Mouse (Mus musculus) kidney, embryonic 16.5 days (tissue): ENCODE data around the gene Aifm3. TPM values are rescaled to one million over a fixed set of nuclear protein-coding genes. Genes with fewer than 3 reads are reported as not detected.
A peak's percentile ranks its signal among the peaks of the same experiment; 100 is the strongest.

Experiments used
- ATAC-seq: fragments of 200-750 bp; cut with Nextera tagmentation; 2 replicates; pipeline ENCODE4 v1.8.0; 2017; ENCODE audit warnings: moderate TSS enrichment; ENCODE audit not compliant: low FRiP score, low TSS enrichment
- H3K27ac ChIP-seq: fragments of 300-500 bp; sonication (generic); 2 replicates; pipeline ENCODE4 v1.5.1; 2014; ENCODE audit warnings: low read length
- H3K27me3 ChIP-seq: fragments of 300-500 bp; sonication (generic); 2 replicates; pipeline ENCODE4 v1.6.1; 2014; ENCODE audit warnings: low read length, control low read depth, mixed read lengths; ENCODE audit not compliant: insufficient read depth
- H3K36me3 ChIP-seq: fragments of 300-500 bp; sonication (generic); 2 replicates; pipeline ENCODE4 v1.6.1; 2014; ENCODE audit warnings: low read length, control low read depth, mixed read lengths; ENCODE audit not compliant: insufficient read depth
- H3K4me1 ChIP-seq: fragments of 300-500 bp; sonication (generic); 2 replicates; pipeline ENCODE4 v1.6.1; 2014; ENCODE audit warnings: low read length, control low read depth, mixed read lengths; ENCODE audit not compliant: insufficient read depth
- H3K4me2 ChIP-seq: fragments of 300-500 bp; sonication (generic); replicated peaks from 2 replicates; pipeline ENCODE4 v1.6.1; 2014; ENCODE audit warnings: low read depth, low read length
- H3K4me3 ChIP-seq: fragments of 300-500 bp; sonication (generic); 2 replicates; pipeline ENCODE4 v1.5.1; 2014; ENCODE audit warnings: mild to moderate bottlenecking, low read length
- H3K9ac ChIP-seq: fragments of 300-500 bp; sonication (generic); replicated peaks from 2 replicates; pipeline ENCODE4 v1.6.1; 2014; ENCODE audit warnings: low read length
- H3K9me3 ChIP-seq: fragments of 300-500 bp; sonication (generic); 2 replicates; pipeline ENCODE4 v1.6.1; 2016; ENCODE audit warnings: low read length, control low read depth
- WGBS: fragments of 180-500 bp; shearing (Covaris S2); extraction: QIAGEN DNeasy Blood & Tissue Kit; methylation state at CpG from one replicate; pipeline ENCODE4 v1.1.7; 2014; 5-methylcytosine and 5-hydroxymethylcytosine counted together
- polyA plus RNA-seq: library from polyadenylated mRNA; unstranded; fragments of >200 nt; fragmentation: Nextera tagmentation; extraction: Ambion mirVana; gene quantifications from 2 replicates; pipeline ENCODE4 v1.2.1, GENCODE M21; 2015

Aifm3 gene
- polyA plus RNA-seq, 1 experiment from 2014 or later = 3.4 TPM

DNA sequence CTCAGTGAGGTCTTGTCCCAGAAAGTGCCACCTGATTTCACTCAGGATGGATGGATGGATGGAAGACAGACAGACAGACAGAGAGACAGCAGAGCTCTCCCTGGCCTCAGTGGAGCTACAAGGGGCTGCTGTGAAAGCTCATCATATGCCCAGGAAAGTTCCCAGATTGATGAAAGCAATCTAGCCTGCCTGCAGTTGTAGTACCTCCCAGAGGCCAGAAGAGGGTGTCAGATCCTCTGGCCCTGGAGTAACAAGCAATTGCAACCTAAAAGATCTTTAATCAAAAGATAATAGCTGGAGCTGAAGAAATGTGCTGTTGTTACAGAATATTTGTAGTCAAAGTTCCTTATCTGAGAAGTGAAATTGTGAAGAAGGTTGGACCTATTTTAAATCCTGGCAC lies 15.3 kb upstream of the Aifm3 start:
- no peak overlapping the region for H3K4me3 ChIP-seq
- ATAC-seq = no peak
- H3K4me2 ChIP-seq = no peak overlapping the region
- peaks cover 21% of the 10 kb centered on the region; the same call in 1 of the 2 replicates for H3K36me3 ChIP-seq
- H3K27me3 ChIP-seq = no peaks in the 10 kb centered on the region
- no peak overlapping the region for H3K27ac ChIP-seq
- H3K9me3 ChIP-seq = no peaks in the 10 kb centered on the region
- no peaks in the 10 kb centered on the region for H3K4me1 ChIP-seq
- H3K9ac ChIP-seq = no peak overlapping the region

DNA sequence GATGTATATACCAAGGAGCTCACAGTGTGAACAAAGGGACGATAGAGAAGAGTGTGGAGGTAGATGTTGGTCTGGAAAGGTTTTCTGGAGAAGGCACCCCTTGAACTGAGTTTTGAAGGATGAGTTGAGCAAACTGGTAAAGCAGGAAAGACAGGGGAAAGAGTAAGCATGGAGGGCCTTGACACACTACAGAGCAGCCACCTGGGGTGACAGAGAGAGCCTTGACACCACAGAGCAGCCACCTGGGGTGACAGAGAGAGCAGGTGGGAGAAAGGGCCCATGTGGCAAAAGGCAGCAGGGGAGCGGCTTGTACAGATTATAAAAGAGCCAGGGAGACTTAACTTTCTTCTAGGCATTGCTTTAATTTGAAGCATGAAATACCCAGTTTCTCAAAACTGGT lies 14.7 kb upstream of the Aifm3 start:
- no peak overlapping the region for H3K9ac ChIP-seq
- H3K4me2 ChIP-seq = no peak overlapping the region
- no peak overlapping the region for H3K4me3 ChIP-seq
- H3K36me3 ChIP-seq = peaks cover 19% of the 10 kb centered on the region; the same call in 1 of the 2 replicates
- H3K27me3 ChIP-seq = no peaks in the 10 kb centered on the region
- H3K4me1 ChIP-seq = no peaks in the 10 kb centered on the region
- ATAC-seq = no peak
- WGBS = 95% methylated on average over 2 of the region's 2 CpGs
- H3K9me3 ChIP-seq = no peaks in the 10 kb centered on the region
- H3K27ac ChIP-seq = no peak overlapping the region

DNA sequence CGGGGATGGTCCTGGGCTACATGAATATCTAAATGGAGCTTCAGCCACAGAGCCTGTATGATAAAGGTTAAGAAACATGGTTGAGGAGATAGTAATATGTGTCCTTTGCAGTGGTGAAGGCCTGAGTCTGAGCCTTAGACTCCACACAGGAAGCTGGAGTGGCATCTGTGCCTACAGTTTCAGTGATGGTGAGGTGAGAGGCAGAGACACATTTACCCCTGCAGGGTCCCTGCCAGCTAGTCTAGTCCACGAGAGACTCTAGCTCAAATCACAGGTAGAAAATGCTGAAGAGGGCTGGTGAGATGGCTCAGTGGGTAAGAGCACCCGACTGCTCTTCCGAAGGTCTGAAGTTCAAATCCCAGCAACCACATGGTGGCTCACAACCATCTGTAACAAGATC lies 14.1 kb upstream of the Aifm3 start:
- no peak overlapping the region for H3K27ac ChIP-seq
- no peak overlapping the region for H3K4me3 ChIP-seq
- no peak for ATAC-seq
- no peaks in the 10 kb centered on the region for H3K9me3 ChIP-seq
- WGBS = 95% methylated on average over 4 of the region's 4 CpGs
- no peaks in the 10 kb centered on the region for H3K27me3 ChIP-seq
- H3K36me3 ChIP-seq = peaks cover 19% of the 10 kb centered on the region; the same call in 1 of the 2 replicates
- H3K9ac ChIP-seq = no peak overlapping the region
- H3K4me2 ChIP-seq = no peak overlapping the region
- no peaks in the 10 kb centered on the region for H3K4me1 ChIP-seq

DNA sequence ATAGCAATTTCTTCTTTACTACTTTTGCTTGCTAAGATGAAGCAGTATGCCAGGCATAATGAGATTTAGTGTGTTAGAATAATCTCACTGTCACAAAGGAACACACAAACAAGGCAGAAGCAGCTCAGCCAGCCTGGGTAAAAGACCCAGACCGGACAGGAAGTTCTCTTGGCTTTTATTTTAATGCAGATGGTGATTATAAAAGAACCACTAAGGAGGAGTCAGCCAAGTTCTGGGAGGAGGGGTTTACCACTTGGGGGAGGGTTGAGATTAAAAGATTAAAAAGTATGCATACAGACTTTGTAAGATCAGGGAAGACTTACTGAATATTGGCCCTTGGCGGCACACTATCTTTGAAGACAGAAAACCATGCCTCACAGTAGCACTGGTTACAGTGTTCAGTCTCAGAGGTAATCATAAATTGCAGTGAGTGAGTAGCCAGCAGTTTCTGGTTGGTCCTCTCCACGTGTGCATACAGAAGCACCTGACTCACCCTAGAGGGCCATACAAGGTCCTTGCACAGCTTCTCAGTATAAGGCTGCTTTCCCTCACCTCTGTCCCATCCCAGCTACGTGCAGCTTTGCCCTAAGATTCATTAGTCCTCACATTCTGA lies 11.0 kb upstream of the Aifm3 start:
- ATAC-seq = no peak
- no peak overlapping the region for H3K4me3 ChIP-seq
- H3K9me3 ChIP-seq = no peaks in the 10 kb centered on the region
- 84% methylated on average over 4 of the region's 4 CpGs for WGBS
- H3K4me1 ChIP-seq = no peaks in the 10 kb centered on the region
- H3K27ac ChIP-seq = no peak overlapping the region
- no peak overlapping the region for H3K9ac ChIP-seq
- H3K4me2 ChIP-seq = no peak overlapping the region
- no peaks in the 10 kb centered on the region for H3K27me3 ChIP-seq
- peaks cover 18% of the 10 kb centered on the region for H3K36me3 ChIP-seq

DNA sequence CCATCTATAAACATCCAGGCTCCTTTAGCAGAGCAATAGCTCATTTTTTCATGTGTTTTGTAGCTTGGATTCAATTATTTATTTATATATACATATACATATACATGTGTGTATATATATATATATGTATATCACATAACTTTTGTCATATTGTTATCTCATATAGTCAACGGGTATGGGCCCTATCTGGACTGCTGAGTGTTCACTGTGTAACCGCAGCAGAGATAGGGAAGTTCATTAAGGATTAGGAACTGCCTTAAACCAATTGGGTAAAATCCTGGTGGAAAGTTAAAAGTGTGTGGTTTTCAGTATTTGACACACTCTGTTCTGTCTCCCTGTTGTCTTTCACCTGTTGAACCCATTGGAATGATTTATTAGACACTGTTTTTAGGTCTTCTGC lies 7.9 kb upstream of the Aifm3 start:
- no peak overlapping the region for H3K9ac ChIP-seq
- H3K27ac ChIP-seq = no peak overlapping the region
- no peak for ATAC-seq
- no peaks in the 10 kb centered on the region for H3K27me3 ChIP-seq
- H3K4me3 ChIP-seq = no peak overlapping the region
- WGBS = 91% methylated on average over 2 of the region's 2 CpGs
- no peak overlapping the region for H3K4me2 ChIP-seq
- no peaks in the 10 kb centered on the region for H3K9me3 ChIP-seq
- no peaks in the 10 kb centered on the region for H3K4me1 ChIP-seq
- peaks cover 40% of the 10 kb centered on the region for H3K36me3 ChIP-seq

DNA sequence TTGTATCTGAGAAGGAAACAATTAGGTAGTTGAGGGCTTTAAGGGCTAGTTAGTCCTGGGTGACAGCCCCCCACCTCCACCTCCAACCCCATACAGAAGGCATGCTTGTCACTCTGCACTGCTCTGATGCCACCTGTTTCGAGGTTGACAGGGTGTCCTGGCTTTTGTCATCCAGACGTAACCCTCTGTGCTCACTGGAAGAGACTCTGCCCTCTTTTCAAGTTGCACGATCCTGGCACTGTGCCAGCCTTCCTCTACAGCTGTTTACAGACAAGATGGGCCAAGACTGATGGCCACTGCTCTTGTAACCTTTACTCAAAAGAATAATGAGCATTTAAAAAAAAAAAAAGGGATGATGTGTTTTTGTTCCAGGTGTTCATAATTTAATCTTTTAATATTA lies 2.9 kb upstream of the Aifm3 start:
- no peak overlapping the region for H3K27ac ChIP-seq
- H3K36me3 ChIP-seq = peaks cover 32% of the 10 kb centered on the region
- no peaks in the 10 kb centered on the region for H3K9me3 ChIP-seq
- ATAC-seq = no peak
- no peak overlapping the region for H3K4me3 ChIP-seq
- no peak overlapping the region for H3K9ac ChIP-seq
- H3K4me1 ChIP-seq = peaks cover 9% of the 10 kb centered on the region; the same call in 1 of the 2 replicates
- 46% methylated on average over 3 of the region's 3 CpGs for WGBS
- H3K4me2 ChIP-seq = no peak overlapping the region
- peaks cover 5% of the 10 kb centered on the region for H3K27me3 ChIP-seq

DNA sequence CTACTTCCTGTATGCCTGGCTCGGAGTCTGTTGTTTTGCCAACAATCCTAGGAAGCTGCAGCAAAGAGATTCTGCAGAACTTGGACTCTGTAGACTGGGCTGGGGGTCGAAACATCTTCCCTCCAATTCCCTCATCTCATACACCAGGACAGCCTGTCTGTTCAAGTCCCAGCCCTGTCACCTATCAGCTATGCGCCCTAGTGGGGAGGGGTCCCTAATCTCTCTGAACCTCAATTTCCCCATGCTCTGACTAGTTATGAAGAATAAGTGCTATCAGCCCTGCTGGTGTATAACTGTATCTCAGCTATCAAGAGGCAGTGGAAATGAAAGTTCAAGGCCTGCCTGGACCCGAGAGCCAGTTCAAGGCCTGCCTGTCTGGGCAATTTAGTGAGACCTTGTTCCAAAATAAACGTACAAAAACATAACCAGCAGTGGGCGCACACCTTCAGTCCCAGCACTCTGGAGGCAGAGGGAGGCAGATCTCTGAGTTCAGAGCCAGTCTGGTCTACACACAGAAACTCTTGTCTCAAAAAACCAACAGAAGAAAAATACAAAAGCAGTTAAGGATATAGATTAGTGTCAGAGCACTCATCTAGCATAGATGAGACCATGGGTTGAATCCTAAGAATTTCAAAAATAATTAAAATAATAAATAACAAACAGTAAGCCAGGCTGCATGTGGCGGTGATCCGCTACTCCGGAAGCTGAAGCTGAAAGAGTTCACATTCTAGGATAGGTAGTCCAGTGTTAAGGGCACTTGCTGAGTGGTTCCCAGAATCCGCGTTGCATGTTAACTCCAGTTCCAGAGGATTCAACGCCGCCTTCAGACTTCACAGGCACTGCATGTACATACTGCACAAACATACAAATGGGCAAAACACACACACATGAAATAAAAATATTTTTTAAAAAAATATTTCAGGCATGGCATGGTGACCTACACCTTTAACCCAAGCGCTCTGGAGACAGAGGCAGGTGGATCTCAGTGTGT lies 638 bp upstream of the Aifm3 start:
- H3K27me3 ChIP-seq = peaks cover 5% of the 10 kb centered on the region
- peak overlapping the region; percentile 79 for H3K4me2 ChIP-seq
- no peaks in the 10 kb centered on the region for H3K9me3 ChIP-seq
- ATAC-seq = peak; percentile 7; the same call in 1 of the 2 replicates
- no peak overlapping the region for H3K27ac ChIP-seq
- H3K4me1 ChIP-seq = peaks cover 9% of the 10 kb centered on the region; the same call in 1 of the 2 replicates
- peak overlapping the region; percentile 55 for H3K4me3 ChIP-seq
- peak overlapping the region; percentile 57; the same call in 1 of the 2 replicates for H3K9ac ChIP-seq
- H3K36me3 ChIP-seq = peaks cover 19% of the 10 kb centered on the region
- WGBS = 45% methylated on average over 14 of the region's 14 CpGs

DNA sequence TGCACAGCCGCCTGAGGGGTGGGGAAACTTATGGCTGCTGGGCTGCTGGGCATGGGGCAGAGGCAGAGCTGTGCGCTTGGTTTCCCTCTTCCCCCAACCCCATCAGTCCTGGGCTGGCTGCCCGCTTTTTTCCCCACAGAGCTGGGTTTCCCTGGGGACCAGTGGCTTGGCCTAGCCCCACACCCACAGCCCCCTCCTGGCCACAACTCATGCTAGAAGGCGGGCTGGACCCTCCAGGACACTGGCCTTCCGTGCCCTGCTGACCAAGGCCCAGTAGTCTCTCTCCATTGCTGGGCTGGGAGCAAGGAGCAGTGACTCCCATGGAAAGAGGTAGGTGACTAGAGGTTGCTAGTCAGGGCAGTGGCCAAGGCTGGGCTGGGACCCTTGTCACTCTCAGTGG lies 1.7 kb downstream of the Aifm3 start:
- H3K4me1 ChIP-seq = peaks cover 9% of the 10 kb centered on the region; the same call in 1 of the 2 replicates
- peaks cover 5% of the 10 kb centered on the region for H3K27me3 ChIP-seq
- H3K36me3 ChIP-seq = no peaks in the 10 kb centered on the region; the same call in 1 of the 2 replicates
- H3K27ac ChIP-seq = no peak overlapping the region
- 87% methylated on average over 5 of the region's 5 CpGs for WGBS
- no peak for ATAC-seq
- H3K4me2 ChIP-seq = no peak overlapping the region
- H3K9me3 ChIP-seq = no peaks in the 10 kb centered on the region
- no peak overlapping the region for H3K9ac ChIP-seq
- no peak overlapping the region for H3K4me3 ChIP-seq

DNA sequence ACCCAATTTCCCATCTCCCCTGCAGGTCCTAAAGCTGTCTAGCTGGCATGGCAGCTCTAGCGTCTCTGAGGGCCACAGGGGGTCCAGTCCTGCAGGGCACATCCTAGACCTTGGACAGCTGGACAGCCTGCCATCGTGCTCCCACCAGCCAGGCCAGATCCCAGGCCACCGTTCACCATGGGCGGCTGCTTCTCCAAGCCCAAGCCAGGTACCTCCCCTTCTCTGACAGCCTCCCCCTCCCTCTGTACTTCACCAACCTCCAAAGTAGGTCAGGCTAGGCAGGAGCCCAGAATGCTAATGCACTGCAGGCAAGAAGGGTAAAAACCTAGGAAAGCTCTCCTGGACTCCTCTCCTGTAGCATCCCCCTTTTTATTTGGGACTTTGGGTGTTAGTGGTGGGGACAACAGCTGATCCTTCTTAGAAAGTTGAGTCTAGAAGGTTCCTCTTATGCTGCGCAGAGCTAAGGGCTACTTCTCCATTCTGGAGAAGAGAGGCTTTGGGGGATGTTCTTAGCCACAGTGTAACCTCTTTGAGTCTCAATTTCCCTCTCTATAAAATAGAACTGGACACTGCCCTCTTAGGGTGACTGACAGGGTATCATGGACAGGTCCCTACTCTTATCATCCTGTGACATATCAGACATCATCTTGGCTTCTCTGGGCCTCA lies 2.6 kb downstream of the Aifm3 start:
- Histone ChIP-seq H3K36me3 (no peaks in the 10 kb centered on the region), H3K27ac (no peak overlapping the region), H3K4me1 (peaks cover 14% of the 10 kb centered on the region; the same call in 1 of the 2 replicates), H3K27me3 (peaks cover 5% of the 10 kb centered on the region), H3K4me3 (no peak overlapping the region), H3K4me2 (no peak overlapping the region), H3K9me3 (no peaks in the 10 kb centered on the region), H3K9ac (no peak overlapping the region)
- 73% methylated on average over 5 of the region's 5 CpGs for WGBS
- ATAC-seq = no peak
